Mouse (Mus musculus) heart, adult 9 months (tissue): ENCODE data around the gene Stk24.

Experiments
- DNase-seq, 2 experiments: peaks; one replicate each; pipeline ENCODE4 v3.0.0; 2022; ENCODE audit warnings: low spot score in 2 of 2

Stk24 gene

DNA sequence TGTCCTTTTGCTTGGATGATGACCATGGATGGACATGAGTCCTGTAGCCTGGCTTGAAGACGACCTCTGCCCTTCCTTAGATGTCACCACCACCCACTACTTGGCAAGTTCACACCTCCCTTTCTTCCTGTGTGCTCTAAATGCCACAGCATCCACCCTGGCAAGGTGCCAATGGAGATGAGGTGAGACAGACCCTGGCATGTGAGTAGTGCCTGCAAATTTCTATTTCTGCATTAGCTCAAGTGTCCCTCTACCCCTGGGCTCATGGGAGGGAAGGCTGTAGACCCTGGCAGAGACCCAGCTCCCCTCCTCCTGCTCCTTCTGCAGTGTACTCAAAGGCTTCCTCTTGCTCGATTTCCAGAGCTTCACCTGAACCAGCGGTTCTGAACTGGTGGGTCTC, 64.9 kb downstream of the Stk24 start:
- no peak for DNase-seq

DNA sequence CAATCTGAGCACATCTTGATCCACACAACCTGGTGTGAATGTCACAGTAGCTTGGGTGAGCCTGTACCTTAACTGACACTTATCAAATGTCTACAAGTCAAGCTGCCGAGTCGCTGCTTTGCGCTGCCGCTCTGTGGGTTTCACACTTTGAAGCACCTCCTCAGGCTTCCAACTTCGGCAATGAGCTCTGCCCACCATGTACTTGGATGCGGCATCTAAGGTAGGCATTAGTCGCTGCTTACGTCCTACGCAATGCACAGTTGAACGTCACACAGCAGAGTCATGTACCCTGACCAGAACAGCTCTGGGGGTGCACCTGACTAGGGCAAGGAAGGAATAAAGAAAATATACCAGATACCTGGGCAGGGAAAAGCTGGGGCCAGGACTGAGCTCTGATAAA, 66.5 kb downstream of the Stk24 start:
- DNase-seq: no peak

DNA sequence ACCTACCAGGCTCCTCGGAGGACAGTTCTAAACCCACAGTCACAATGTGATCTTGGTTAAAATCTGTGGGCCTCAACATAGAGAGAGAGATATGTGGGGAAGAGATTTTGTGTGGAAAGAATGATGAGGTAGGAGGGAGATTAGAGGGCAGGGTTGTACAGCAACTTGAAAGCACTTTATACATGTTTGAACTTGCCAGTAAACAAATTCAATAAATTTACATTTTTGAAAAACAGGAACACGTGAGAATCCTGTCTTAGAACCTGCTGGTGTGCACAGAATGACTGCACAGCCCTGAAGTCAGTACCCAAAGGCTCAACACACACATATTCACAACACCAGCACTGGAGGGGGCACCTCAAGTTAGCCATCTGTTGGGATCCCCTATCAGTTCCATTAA, 68.7 kb downstream of the Stk24 start:
- DNase-seq: no peak

GRCm38 (mm10) chr14:121310325-121311080, 69.3 kb downstream of the Stk24 start:
- no peak for DNase-seq

DNA sequence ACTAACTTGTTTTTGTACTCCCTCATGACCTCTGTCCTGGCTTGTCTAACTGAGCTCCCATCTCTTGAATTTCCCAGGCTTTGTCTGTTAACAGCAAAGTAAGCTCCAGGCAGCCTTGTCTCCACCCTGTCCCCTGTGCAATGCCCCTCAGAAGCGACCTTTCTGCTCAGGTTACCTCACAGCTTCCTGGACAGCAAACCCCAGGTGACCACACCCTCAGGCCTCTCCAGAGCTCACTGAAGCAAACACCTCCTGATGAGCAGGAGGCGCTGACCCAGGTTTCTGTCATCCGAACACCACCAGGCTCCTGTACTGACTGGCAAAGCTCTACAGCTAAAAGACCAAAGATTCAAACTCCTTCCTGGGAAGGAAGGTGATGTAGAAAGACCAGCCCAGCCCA, 69.9 kb downstream of the Stk24 start:
- DNase-seq: no peak

DNA sequence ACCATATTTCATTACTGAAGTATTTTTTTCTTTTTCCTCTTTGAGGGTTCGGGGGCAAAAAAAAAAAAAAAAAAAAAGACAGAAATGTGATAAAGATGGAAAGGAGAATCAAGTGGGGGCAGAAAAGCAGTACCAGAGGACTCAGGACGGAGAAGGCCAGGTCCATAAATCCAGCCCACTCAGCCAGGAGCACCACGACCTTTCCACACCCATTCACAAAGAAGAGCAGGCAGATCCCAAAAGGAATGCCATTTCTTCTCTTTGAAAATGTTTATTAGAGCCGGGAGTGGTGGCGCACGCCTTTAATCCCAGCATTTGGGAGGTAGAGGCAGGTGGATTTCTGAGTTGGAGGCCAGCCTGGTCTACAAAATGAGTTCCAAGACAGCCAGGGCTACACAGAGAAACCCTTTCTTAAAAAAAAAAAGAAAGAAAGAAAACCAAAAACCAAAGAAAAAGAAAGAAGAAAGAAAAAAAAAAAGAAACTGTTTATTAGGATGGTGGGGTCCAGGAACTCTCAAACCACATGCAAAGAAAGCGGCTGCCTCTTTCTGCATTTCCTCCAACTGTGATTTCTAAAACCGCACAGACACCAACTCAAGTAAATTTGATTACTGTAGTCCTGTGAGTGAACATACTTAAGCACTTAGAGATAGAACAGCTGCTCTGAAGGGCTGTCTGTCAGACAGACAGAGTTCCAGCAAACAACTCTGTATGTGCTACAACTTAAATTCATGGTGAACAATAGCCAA, 74.3 kb downstream of the Stk24 start:
- DNase-seq: no peak

DNA sequence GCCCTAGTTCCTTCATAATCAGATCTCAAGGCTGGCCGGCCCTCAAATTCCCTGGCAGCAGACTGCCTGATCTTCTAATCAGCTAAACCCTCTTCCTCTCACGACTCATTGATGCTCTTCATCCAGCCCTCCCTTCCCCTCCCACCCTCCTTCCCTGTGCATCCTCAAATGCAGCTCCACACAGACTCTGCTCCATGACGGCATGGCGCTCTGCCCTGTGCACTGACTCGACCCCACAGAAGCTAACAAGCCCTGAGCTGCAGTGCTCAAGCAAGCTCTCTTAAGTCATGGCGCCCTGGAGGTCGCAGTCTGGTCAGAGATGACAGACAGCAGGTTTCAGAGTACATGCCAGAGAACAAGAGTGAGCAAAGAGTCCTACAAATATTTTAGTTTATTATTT, 75.3 kb downstream of the Stk24 start:
- no peak for DNase-seq

- DNase-seq: no peak
Observed at GRCm38 (mm10) chr14:121299093-121299492, 80.7 kb downstream of the Stk24 start.

DNA sequence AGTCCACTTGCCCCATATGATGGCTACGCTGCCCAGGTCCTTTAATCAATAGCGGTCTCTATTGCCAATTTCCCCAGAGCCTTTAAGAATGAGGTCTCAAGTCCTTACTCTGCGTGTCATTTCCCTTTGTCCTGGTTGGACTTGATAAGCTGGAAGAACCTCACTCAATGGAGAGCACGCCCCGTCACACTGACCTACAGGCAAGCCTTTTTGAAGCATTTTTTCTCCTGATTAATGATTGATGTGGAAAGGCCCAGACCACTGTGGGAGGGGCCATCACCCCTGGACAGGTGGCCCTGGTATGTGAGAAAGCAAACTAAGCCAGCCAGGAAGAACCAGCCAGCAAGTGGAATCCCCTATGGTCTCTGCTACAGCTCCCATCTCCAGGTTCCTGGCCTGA, 81.3 kb downstream of the Stk24 start:
- DNase-seq: no peak

GRCm38 (mm10) chr14:121297103-121297502, 82.7 kb downstream of the Stk24 start:
- no peak for DNase-seq

DNA sequence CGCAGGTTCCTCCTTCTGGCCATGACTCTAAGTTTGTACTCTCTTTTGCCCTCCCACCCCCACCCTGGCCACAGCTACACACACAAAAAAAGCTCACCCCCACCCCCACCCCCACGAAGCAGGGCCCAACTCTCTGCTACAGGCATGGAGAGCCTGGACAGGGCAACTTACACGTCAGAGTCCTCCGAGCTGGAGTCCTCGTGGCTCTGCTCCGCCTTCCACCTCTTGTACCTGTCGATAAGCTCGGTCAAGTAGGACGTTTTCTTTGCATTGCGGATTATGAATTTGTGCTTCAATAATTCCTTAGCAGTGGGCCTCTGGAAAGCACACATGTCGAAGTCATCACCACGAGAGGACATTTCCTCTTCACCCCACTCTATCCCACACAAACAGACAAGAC, 85.3 kb downstream of the Stk24 start:
- DNase-seq: no peak

- DNase-seq: no peak
Observed at GRCm38 (mm10) chr14:121292391-121292790, 87.4 kb downstream of the Stk24 start.

- no peak for DNase-seq
Observed at GRCm38 (mm10) chr14:121291881-121292280, 87.9 kb downstream of the Stk24 start.

DNA sequence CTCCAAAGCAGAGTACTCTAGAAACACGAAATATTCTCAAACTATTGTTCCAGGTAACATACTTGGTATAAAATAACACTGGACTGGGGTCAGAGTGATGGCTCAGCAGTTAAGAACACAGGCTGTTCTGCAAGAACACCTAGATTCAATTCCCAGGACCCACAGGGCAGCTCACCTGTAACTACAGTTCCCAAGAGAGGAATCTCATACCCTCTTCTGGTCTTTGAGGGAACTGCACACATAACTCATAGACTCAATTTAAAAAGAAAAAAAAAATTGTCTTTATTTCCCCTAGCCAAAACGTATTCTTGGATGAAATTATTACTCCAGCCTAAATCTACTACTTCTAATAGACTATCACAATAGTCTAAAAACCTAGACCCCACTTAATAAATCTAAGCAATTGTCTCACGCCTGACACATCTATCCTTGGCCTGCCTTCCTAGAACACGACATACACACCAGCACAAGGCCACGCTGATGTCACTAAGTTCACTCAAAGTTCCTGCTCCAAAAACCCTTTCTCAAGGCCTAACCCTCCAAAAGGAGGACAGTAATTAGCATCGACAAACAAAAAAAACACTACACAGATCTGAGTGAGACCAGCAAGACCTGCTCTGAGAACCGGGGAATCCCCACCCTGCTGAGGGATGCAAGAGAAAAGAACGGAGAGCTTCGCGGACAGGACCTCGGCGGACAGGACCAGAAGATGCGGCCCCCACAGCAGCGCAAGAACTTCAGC, 94.3 kb downstream of the Stk24 start:
- no peak for DNase-seq

- DNase-seq: no peak
Observed at GRCm38 (mm10) chr14:121281336-121281710, 98.5 kb downstream of the Stk24 start.

- DNase-seq: no peak
Observed at GRCm38 (mm10) chr14:121280601-121281335, 99.0 kb downstream of the Stk24 start.

GRCm38 (mm10) chr14:121279106-121279505, 100.7 kb downstream of the Stk24 start:
- peak; percentile 44 to 81 for DNase-seq

DNA sequence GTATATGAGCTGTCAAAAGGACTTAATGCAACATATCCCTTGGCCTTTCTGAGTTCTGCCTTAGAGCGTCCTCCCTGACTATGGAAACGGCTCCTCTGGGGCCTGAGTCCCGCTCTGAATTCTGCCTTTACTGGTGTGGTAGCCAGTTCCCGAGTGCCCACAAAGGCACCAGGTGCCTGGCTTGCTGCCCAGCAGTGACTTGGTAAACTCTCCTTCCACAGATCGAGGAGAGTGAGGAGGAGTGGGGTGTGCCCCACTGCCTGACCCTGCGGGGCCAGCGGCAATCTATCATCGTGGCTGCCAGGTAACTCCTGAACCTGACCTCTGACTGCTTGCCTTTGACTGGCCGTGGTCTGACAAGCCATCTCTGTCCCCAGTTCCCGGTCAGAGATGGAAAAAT, 103.8 kb downstream of the Stk24 start:
- no peak for DNase-seq

- no peak for DNase-seq
Observed at GRCm38 (mm10) chr14:121274985-121275384, 104.8 kb downstream of the Stk24 start.

DNA sequence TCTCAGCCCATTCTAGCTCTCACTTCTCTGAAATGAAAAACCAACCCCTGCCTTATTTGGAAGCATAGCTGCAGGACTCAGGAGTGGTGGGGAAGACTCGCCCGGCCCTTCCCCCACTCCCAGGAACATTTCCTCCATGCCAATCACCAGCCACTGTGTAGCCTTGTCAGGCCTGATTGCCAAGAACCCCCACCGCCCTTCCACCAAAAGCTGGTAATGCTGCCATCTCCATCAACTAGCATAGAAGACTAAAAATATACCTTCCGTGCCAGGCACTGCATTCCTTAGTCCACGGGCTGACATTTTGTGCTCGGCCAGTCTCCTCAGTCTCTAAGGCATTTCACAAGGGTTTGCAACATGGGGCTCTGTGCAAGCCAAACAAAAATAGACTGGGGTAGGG, 109.3 kb downstream of the Stk24 start:
- DNase-seq: no peak

DNA sequence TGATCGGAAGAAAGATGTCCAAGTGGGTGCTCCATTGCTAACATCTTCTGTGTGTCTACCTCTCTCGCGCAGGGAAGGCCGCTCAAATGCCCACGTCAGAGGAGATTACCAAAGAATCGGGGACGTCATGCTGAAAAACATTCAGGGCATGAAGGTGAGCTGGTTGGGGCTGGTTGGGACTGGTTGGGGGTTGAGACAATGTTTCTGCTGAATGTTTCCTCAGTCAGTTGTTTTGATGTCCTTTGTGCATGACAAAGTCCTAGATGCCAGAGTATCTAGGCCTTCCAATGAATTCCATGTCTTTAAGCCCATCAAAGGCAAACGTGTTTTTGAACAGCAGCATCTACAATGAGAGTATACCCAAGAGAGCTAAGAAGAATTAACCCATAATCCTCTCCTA, 112.0 kb downstream of the Stk24 start:
- DNase-seq: no peak

GRCm38 (mm10) chr14:121264453-121264852, 115.4 kb downstream of the Stk24 start:
- DNase-seq: peak in 1 of 2 experiments; percentile 56
